Mouse (Mus musculus) heart, postnatal 10 days (tissue): ENCODE data around the gene Mdga2. TPM values are rescaled to one million over a fixed set of nuclear protein-coding genes. Genes with fewer than 3 reads are reported as not detected.

Source experiments
- DNase-seq, 2 experiments: peaks; one replicate each; pipeline ENCODE4 v3.0.0; 2021
- intact Hi-C: fragments of 180-260 bp; cut with DNase I; formaldehyde crosslinking; loops from one replicate; pipeline ENCODE4 v1.15.1; 2025
- total RNA-seq, 2 experiments: library from RNA; stranded (reverse); gene quantifications; 2 replicates each; pipeline ENCODE4 v1.2.3; 2021

Mdga2 gene
- total RNA-seq, 2 experiments from 2014 or later, result 1.3 to 1.4 TPM

- intact Hi-C loops, result no loop called here
- no peak for DNase-seq
Observed at GRCm38 (mm10) chr12:66724474-66724873, 497.9 kb downstream of the Mdga2 start.

- intact Hi-C loops, result no loop called here
Observed at GRCm38 (mm10) chr12:66708334-66708733, 514.0 kb downstream of the Mdga2 start.

GRCm38 (mm10) chr12:66707431-66707830 is 514.9 kb downstream of the Mdga2 start:
- intact Hi-C loops, result no loop called here
- DNase-seq, result no peak

More at GRCm38 (mm10) chr12:66708334-66708733, 514.0 kb downstream of the Mdga2 start:
- no peak for DNase-seq

GRCm38 (mm10) chr12:66705015-66705414 is 517.3 kb downstream of the Mdga2 start:
- intact Hi-C loops, result no loop called here

GRCm38 (mm10) chr12:66702781-66703180 is 519.6 kb downstream of the Mdga2 start:
- intact Hi-C loops, result no loop called here
- no peak for DNase-seq

More at GRCm38 (mm10) chr12:66705015-66705414, 517.3 kb downstream of the Mdga2 start:
- DNase-seq, result no peak

- intact Hi-C loops, result no loop called here
- no peak for DNase-seq
Observed at GRCm38 (mm10) chr12:66679558-66679957, 542.8 kb downstream of the Mdga2 start.

GRCm38 (mm10) chr12:66648605-66649552 is 573.5 kb downstream of the Mdga2 start:
- intact Hi-C loops, result no loop called here
- no peak for DNase-seq

GRCm38 (mm10) chr12:66640408-66640807 is 581.9 kb downstream of the Mdga2 start:
- intact Hi-C loops, result no loop called here
- no peak for DNase-seq

- intact Hi-C loops, result no loop called here
- DNase-seq, result no peak
Observed at GRCm38 (mm10) chr12:66619944-66620343, 602.4 kb downstream of the Mdga2 start.

- DNase-seq, result no peak
- intact Hi-C loops, result no loop called here
Observed at GRCm38 (mm10) chr12:66591617-66592230, 630.6 kb downstream of the Mdga2 start.

- no peak for DNase-seq
- intact Hi-C loops, result no loop called here
Observed at GRCm38 (mm10) chr12:66565396-66565795, 657.0 kb downstream of the Mdga2 start.

GRCm38 (mm10) chr12:66556846-66557245 is 665.5 kb downstream of the Mdga2 start:
- intact Hi-C loops, result no loop called here
- no peak for DNase-seq

GRCm38 (mm10) chr12:66556178-66556820 is 666.0 kb downstream of the Mdga2 start:
- intact Hi-C loops, result no loop called here
- no peak for DNase-seq

GRCm38 (mm10) chr12:66524973-66525372 is 697.4 kb downstream of the Mdga2 start:
- intact Hi-C loops, result no loop called here
- DNase-seq, result no peak

GRCm38 (mm10) chr12:66499258-66499657 is 723.1 kb downstream of the Mdga2 start:
- no peak for DNase-seq
- intact Hi-C loops, result no loop called here

GRCm38 (mm10) chr12:66470868-66471267 is 751.5 kb downstream of the Mdga2 start:
- intact Hi-C loops, result no loop called here
- no peak for DNase-seq

GRCm38 (mm10) chr12:66470243-66470863 is 752.0 kb downstream of the Mdga2 start:
- DNase-seq, result no peak

GRCm38 (mm10) chr12:66465516-66465915 is 756.8 kb downstream of the Mdga2 start:
- no peak for DNase-seq
- intact Hi-C loops, result no loop called here

More at GRCm38 (mm10) chr12:66470243-66470863, 752.0 kb downstream of the Mdga2 start:
- intact Hi-C loops, result no loop called here

- intact Hi-C loops, result no loop called here
- no peak for DNase-seq
Observed at GRCm38 (mm10) chr12:66443340-66443739, 779.0 kb downstream of the Mdga2 start.
